In the genomic region with DNA sequence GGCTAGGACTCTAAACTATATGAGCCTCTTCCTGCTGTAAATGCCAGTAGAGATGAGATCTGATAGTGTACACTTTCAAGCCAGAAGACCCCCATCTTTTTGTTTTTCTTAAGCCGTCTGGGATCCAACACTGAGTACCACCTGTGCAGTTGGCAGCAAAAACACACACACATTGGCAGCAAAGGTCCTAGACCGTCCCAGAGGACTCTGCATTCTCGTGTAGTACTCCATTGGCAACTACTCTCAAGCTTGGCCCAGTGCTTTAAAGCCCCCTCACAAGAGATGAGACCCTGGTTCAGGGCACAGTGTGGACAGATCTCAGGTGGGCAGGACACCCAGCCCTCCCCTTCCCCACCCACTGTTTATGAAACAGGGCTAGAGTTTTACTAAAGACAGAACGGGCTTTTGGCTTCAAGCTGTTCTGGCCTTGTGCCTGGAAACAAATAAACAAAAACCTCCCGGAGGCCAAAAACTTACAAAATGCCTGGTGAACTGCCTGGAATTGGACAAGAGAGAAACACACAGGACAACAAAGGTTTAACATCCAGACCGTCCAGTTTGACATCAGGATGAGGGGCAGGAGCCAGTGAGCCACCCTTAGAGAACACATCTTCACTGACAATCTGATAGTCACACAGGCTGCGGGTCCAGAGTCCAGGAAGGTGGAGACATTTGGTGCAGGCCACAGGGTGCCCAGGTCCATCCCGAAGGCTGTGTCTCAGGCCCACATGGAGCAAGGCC, we compare ENCODE assay signal across 11 mouse cellular contexts.
A peak's percentile ranks its signal among the peaks of the same experiment; 100 is the strongest.
DNase-seq lines count a peak whose midpoint lies in the region; ATAC-seq and TF ChIP-seq lines count a peak whose summit lies in the region.
"Had no signal": no experiment of that assay in that cellular context is flagged by ENCODE, and none has a peak within 500 bp of the region (broad histone marks: within the 10 kb centered on the region; RNA-seq: fewer than 3 reads in every experiment).

No protein-coding gene starts in this region.

- H3K9me3 ChIP-seq in lung, postnatal 0 days (ENCODE audit: low read length), result no peaks in the 10 kb centered on the region
- H3K9me3 ChIP-seq in heart, embryonic 11.5 days (replicated peaks; ENCODE audit: control insufficient read depth, low read length), result no peaks in the 10 kb centered on the region
- H3K9me3 ChIP-seq: heart, embryonic 15.5 days; neural tube, embryonic 15.5 days had no signal

- H3K36me3 ChIP-seq in lung, postnatal 0 days (ENCODE audit: insufficient read depth, low read length), result no peaks in the 10 kb centered on the region
- H3K36me3 ChIP-seq in heart, embryonic 11.5 days (ENCODE audit: control insufficient read depth, insufficient read depth, low read length), result no peaks in the 10 kb centered on the region
- H3K36me3 ChIP-seq: heart, embryonic 15.5 days; neural tube, embryonic 15.5 days had no signal

- H3K4me3 ChIP-seq in lung, postnatal 0 days (ENCODE audit: low read depth, low read length), result no peak overlapping the region
- no peak overlapping the region for H3K4me3 ChIP-seq in heart, embryonic 11.5 days (ENCODE audit: low read depth, low read length)
- H3K4me3 ChIP-seq: heart, embryonic 15.5 days; layer of hippocampus, adult 2 months; neural tube, embryonic 15.5 days had no signal

- DNase-seq in heart, adult 11 months, result peak; percentile 92
- no peak for DNase-seq in heart, adult 8-10 months (ENCODE audit: low spot score)
- DNase-seq in brain, adult 2 months (ENCODE audit: low read depth, low spot score), result peak; percentile 65
- peak; percentile 63 to 70 for DNase-seq in cerebellum, postnatal 25 days
- peak; percentile 77 for DNase-seq in lung, postnatal 0 days (ENCODE audit: low spot score)
- DNase-seq in embryo, embryonic 9.5 days (ENCODE audit: extremely low spot score), result no peak
- DNase-seq in left cerebral cortex, postnatal 14 days (ENCODE audit: low spot score in 2 of 2), result no peak

- ATAC-seq in lung, postnatal 0 days, result peak; percentile 36
- ATAC-seq in heart, embryonic 11.5 days (replicated peaks; ENCODE audit: insufficient number of reproducible peaks, low FRiP score, low TSS enrichment), result no peak

- 0 out of 2 replicates have a peak overlapping the region, but pooled peaks have one; percentile 2 for H3K27ac ChIP-seq in lung, postnatal 0 days (ENCODE audit: low read length)
- no peak overlapping the region for H3K27ac ChIP-seq in heart, embryonic 11.5 days (ENCODE audit: low read depth, low read length)
- H3K27ac ChIP-seq: heart, embryonic 15.5 days; layer of hippocampus, adult 2 months; neural tube, embryonic 15.5 days had no signal

- TF ChIP-seq EP300 in lung, postnatal 0 days (IDR thresholded peaks at IDR 0.05), result no peak

- WGBS in lung, postnatal 0 days, result 36% methylated on average over 8 of the region's 8 CpGs
- WGBS in heart, embryonic 11.5 days (ENCODE audit: insufficient replicate concordance), result 72% methylated on average over 8 of the region's 8 CpGs

- intact Hi-C loops in left cerebral cortex, postnatal 14 days (cut with DNase I), result no loop called here

- no peaks in the 10 kb centered on the region for H3K27me3 ChIP-seq in lung, postnatal 0 days (replicated peaks; ENCODE audit: insufficient read depth, low read length)
- H3K27me3 ChIP-seq in heart, embryonic 11.5 days (ENCODE audit: control insufficient read depth, insufficient read depth, low read length), result 0 out of 2 replicates have a peak, but pooled peaks cover 3% of the 10 kb centered on the region
- H3K27me3 ChIP-seq: neural tube, embryonic 15.5 days had no signal

- no peak for TF ChIP-seq CTCF in lung, postnatal 0 days (IDR thresholded peaks at IDR 0.05)

- no peaks in the 10 kb centered on the region for H3K4me1 ChIP-seq in lung, postnatal 0 days (ENCODE audit: insufficient read depth, low read depth, low read length)
- H3K4me1 ChIP-seq in heart, embryonic 11.5 days (ENCODE audit: control insufficient read depth, insufficient read depth, low read length), result no peaks in the 10 kb centered on the region
- H3K4me1 ChIP-seq: heart, embryonic 15.5 days had no signal

- H3K9ac ChIP-seq in lung, postnatal 0 days (replicated peaks; ENCODE audit: low read depth), result no peak overlapping the region
- H3K9ac ChIP-seq in heart, embryonic 11.5 days (ENCODE audit: low read depth, low read length), result no peak overlapping the region
- H3K9ac ChIP-seq: heart, embryonic 15.5 days; neural tube, embryonic 15.5 days had no signal

- H3K4me2 ChIP-seq in lung, postnatal 0 days (replicated peaks; ENCODE audit: low read depth, low read length), result no peak overlapping the region
- no peak overlapping the region for H3K4me2 ChIP-seq in heart, embryonic 11.5 days
- H3K4me2 ChIP-seq: heart, embryonic 15.5 days; neural tube, embryonic 15.5 days had no signal

Comparison
In these comparisons a context has a peak if more than half of its experiments do, and no peak if none do; other contexts are left out.
1. DNase-seq: peak in heart, adult 11 months (single experiment), brain, adult 2 months (single experiment), cerebellum, postnatal 25 days (2 of 2) and lung, postnatal 0 days (single experiment); none in heart, adult 8-10 months (single experiment), embryo, embryonic 9.5 days (single experiment) and left cerebral cortex, postnatal 14 days (0 of 2).